Mouse (Mus musculus): ENCODE measurements around the gene Uba2. TPM values are rescaled to one million over a fixed set of nuclear protein-coding genes. Genes with fewer than 3 reads are reported as not detected.

Gene Uba2
- total RNA-seq, 1 experiment: 298 TPM

GRCm38 (mm10) chr7:34116601-34117000, 52.8 kb downstream of the Uba2 start:
- peaks cover 39% of the 10 kb centered on the region for H3K36me3 ChIP-seq (ENCODE audit: control insufficient read depth, insufficient read depth, low read length, poor library complexity, severe bottlenecking)
- no peak for TF ChIP-seq ZNF384 (IDR thresholded peaks at IDR 0.05; ENCODE audit: low read depth, low read length)
- no peak for TF ChIP-seq MAFK (IDR thresholded peaks at IDR 0.05; ENCODE audit: insufficient read depth, low read depth, low read length)
- TF ChIP-seq HCFC1 (IDR thresholded peaks at IDR 0.05; ENCODE audit: borderline replicate concordance, insufficient read depth, low read length): no peak
- TF ChIP-seq ZC3H11A (IDR thresholded peaks at IDR 0.05; ENCODE audit: borderline replicate concordance, low read depth, low read length): no peak
- TF ChIP-seq CHD2 (IDR thresholded peaks at IDR 0.05; ENCODE audit: low read depth, low read length): no peak
- no peak overlapping the region for H3K4me3 ChIP-seq (ENCODE audit: insufficient read depth in 1 of 2, low read depth in 1 of 2, low read length in 2 of 2, poor library complexity in 1 of 2, severe bottlenecking in 1 of 2)
- H3K4me1 ChIP-seq (ENCODE audit: control insufficient read depth in 2 of 2, insufficient read depth in 2 of 2, low read length in 2 of 2, poor library complexity in 1 of 2): peaks cover 0 to 2% of the 10 kb centered on the region in 2 experiments; a peak in 1 of 4 replicates
- H3K9ac ChIP-seq (ENCODE audit: insufficient read depth, low read depth, low read length, poor library complexity, severe bottlenecking): no peak overlapping the region
- no peak overlapping the region for H3K27ac ChIP-seq (ENCODE audit: insufficient read depth, low read depth, low read length, poor library complexity, severe bottlenecking)
- DNase-seq (ENCODE audit: low read depth, low spot score): no peak
- H3K9me3 ChIP-seq (ENCODE audit: control insufficient read depth, insufficient read depth, low read depth, low read length): no peaks in the 10 kb centered on the region
- in situ Hi-C loops (cut with MboI; ENCODE audit: low sequenced_read_pairs in 2 of 2, unreplicated experiment in 2 of 2): loop anchor here in 1 of 2 experiments (25.0 kb wide), 1 partner anchor 329 kb away; no protein-coding TSS in a partner anchor

GRCm38 (mm10) chr7:34109190-34109589, 60.2 kb downstream of the Uba2 start:
- Histone ChIP-seq H3K4me3 (ENCODE audit: insufficient read depth in 1 of 2, low read depth in 1 of 2, low read length in 2 of 2, poor library complexity in 1 of 2, severe bottlenecking in 1 of 2) (no peak overlapping the region), H3K36me3 (ENCODE audit: control insufficient read depth, insufficient read depth, low read length, poor library complexity, severe bottlenecking) (peaks cover 9% of the 10 kb centered on the region), H3K9me3 (ENCODE audit: control insufficient read depth, insufficient read depth, low read depth, low read length) (no peaks in the 10 kb centered on the region), H3K27ac (ENCODE audit: insufficient read depth, low read depth, low read length, poor library complexity, severe bottlenecking) (no peak overlapping the region), H3K9ac (ENCODE audit: insufficient read depth, low read depth, low read length, poor library complexity, severe bottlenecking) (no peak overlapping the region), H3K4me1 (ENCODE audit: control insufficient read depth in 2 of 2, insufficient read depth in 2 of 2, low read length in 2 of 2, poor library complexity in 1 of 2) (no peaks in the 10 kb centered on the region)
- no peak for TF ChIP-seq HCFC1 (IDR thresholded peaks at IDR 0.05; ENCODE audit: borderline replicate concordance, insufficient read depth, low read length)
- no peak for TF ChIP-seq CHD2 (IDR thresholded peaks at IDR 0.05; ENCODE audit: low read depth, low read length)
- no peak for TF ChIP-seq ZNF384 (IDR thresholded peaks at IDR 0.05; ENCODE audit: low read depth, low read length)
- TF ChIP-seq ZC3H11A (IDR thresholded peaks at IDR 0.05; ENCODE audit: borderline replicate concordance, low read depth, low read length): no peak
- TF ChIP-seq MAFK (IDR thresholded peaks at IDR 0.05; ENCODE audit: insufficient read depth, low read depth, low read length): no peak
- DNase-seq (ENCODE audit: low read depth, low spot score): no peak
- in situ Hi-C loops (cut with MboI; ENCODE audit: low sequenced_read_pairs in 2 of 2, unreplicated experiment in 2 of 2): loop anchor here in 1 of 2 experiments (25.0 kb wide), 1 partner anchor 322 kb away; no protein-coding TSS in a partner anchor

- Histone ChIP-seq H3K4me3 (ENCODE audit: insufficient read depth in 1 of 2, low read depth in 1 of 2, low read length in 2 of 2, poor library complexity in 1 of 2, severe bottlenecking in 1 of 2) (no peak overlapping the region), H3K9ac (ENCODE audit: insufficient read depth, low read depth, low read length, poor library complexity, severe bottlenecking) (no peak overlapping the region), H3K4me1 (ENCODE audit: control insufficient read depth in 2 of 2, insufficient read depth in 2 of 2, low read length in 2 of 2, poor library complexity in 1 of 2) (no peaks in the 10 kb centered on the region), H3K9me3 (ENCODE audit: control insufficient read depth, insufficient read depth, low read depth, low read length) (no peaks in the 10 kb centered on the region), H3K36me3 (ENCODE audit: control insufficient read depth, insufficient read depth, low read length, poor library complexity, severe bottlenecking) (no peaks in the 10 kb centered on the region), H3K27ac (ENCODE audit: insufficient read depth, low read depth, low read length, poor library complexity, severe bottlenecking) (no peak overlapping the region)
- in situ Hi-C loops (cut with MboI; ENCODE audit: low sequenced_read_pairs in 2 of 2, unreplicated experiment in 2 of 2): loop anchor here in 1 of 2 experiments (25.0 kb wide), 1 partner anchor 314 kb away; no protein-coding TSS in a partner anchor
- TF ChIP-seq CHD2 (IDR thresholded peaks at IDR 0.05; ENCODE audit: low read depth, low read length): no peak
- no peak for TF ChIP-seq MAFK (IDR thresholded peaks at IDR 0.05; ENCODE audit: insufficient read depth, low read depth, low read length)
- no peak for TF ChIP-seq ZC3H11A (IDR thresholded peaks at IDR 0.05; ENCODE audit: borderline replicate concordance, low read depth, low read length)
- no peak for TF ChIP-seq HCFC1 (IDR thresholded peaks at IDR 0.05; ENCODE audit: borderline replicate concordance, insufficient read depth, low read length)
- TF ChIP-seq ZNF384 (IDR thresholded peaks at IDR 0.05; ENCODE audit: low read depth, low read length): no peak
- DNase-seq (ENCODE audit: low read depth, low spot score): no peak
Observed at GRCm38 (mm10) chr7:34101276-34101675, 68.1 kb downstream of the Uba2 start.

- H3K9ac ChIP-seq (ENCODE audit: insufficient read depth, low read depth, low read length, poor library complexity, severe bottlenecking): no peak overlapping the region
- DNase-seq (ENCODE audit: low read depth, low spot score): no peak
- no peak overlapping the region for H3K4me3 ChIP-seq (ENCODE audit: insufficient read depth in 1 of 2, low read depth in 1 of 2, low read length in 2 of 2, poor library complexity in 1 of 2, severe bottlenecking in 1 of 2)
- no peaks in the 10 kb centered on the region for H3K36me3 ChIP-seq (ENCODE audit: control insufficient read depth, insufficient read depth, low read length, poor library complexity, severe bottlenecking)
- H3K27ac ChIP-seq (ENCODE audit: insufficient read depth, low read depth, low read length, poor library complexity, severe bottlenecking): no peak overlapping the region
- TF ChIP-seq ZNF384 (IDR thresholded peaks at IDR 0.05; ENCODE audit: low read depth, low read length) (no peak), CHD2 (IDR thresholded peaks at IDR 0.05; ENCODE audit: low read depth, low read length) (no peak), HCFC1 (IDR thresholded peaks at IDR 0.05; ENCODE audit: borderline replicate concordance, insufficient read depth, low read length) (no peak), MAFK (IDR thresholded peaks at IDR 0.05; ENCODE audit: insufficient read depth, low read depth, low read length) (no peak), ZC3H11A (IDR thresholded peaks at IDR 0.05; ENCODE audit: borderline replicate concordance, low read depth, low read length) (no peak)
- H3K4me1 ChIP-seq (ENCODE audit: control insufficient read depth in 2 of 2, insufficient read depth in 2 of 2, low read length in 2 of 2, poor library complexity in 1 of 2): no peaks in the 10 kb centered on the region
- H3K9me3 ChIP-seq (ENCODE audit: control insufficient read depth, insufficient read depth, low read depth, low read length): no peaks in the 10 kb centered on the region
- in situ Hi-C loops (cut with MboI; ENCODE audit: low sequenced_read_pairs in 2 of 2, unreplicated experiment in 2 of 2): loop anchor here in 1 of 2 experiments (25.0 kb wide), 1 partner anchor 313 kb away; no protein-coding TSS in a partner anchor
Observed at GRCm38 (mm10) chr7:34100002-34100401, 69.4 kb downstream of the Uba2 start.

Measured in ES-E14 (cell line).